Mouse (Mus musculus) left cerebral cortex, adult 6 months (tissue): ENCODE data around the gene Accs. TPM values are rescaled to one million over a fixed set of nuclear protein-coding genes. Genes with fewer than 3 reads are reported as not detected.

Experiments
- long read RNA-seq, 2 experiments: library from polyadenylated mRNA; unstranded; transcript quantifications; one replicate each; pipeline ENCODE4 v2.0.0; 2019 to 2020
- polyA plus RNA-seq: library from polyadenylated mRNA; unstranded; fragments of <200 nt; fragmentation: Nextera tagmentation; gene quantifications from 2 replicates; pipeline ENCODE4 v1.2.3, GENCODE M21; 2021

Accs gene
- polyA plus RNA-seq: 1.5 and 3.5 TPM in 2 replicates
- long read RNA-seq, experiment 1, partial matches to known transcripts: 0 of 10 reads
- long read RNA-seq, experiment 1, other reads (novel, unspliced or antisense): 9 of 10 reads
- long read RNA-seq, experiment 2, partial matches to known transcripts: 0 of 4 reads
- long read RNA-seq, experiment 2, other reads (novel, unspliced or antisense): 2 of 4 reads

DNA sequence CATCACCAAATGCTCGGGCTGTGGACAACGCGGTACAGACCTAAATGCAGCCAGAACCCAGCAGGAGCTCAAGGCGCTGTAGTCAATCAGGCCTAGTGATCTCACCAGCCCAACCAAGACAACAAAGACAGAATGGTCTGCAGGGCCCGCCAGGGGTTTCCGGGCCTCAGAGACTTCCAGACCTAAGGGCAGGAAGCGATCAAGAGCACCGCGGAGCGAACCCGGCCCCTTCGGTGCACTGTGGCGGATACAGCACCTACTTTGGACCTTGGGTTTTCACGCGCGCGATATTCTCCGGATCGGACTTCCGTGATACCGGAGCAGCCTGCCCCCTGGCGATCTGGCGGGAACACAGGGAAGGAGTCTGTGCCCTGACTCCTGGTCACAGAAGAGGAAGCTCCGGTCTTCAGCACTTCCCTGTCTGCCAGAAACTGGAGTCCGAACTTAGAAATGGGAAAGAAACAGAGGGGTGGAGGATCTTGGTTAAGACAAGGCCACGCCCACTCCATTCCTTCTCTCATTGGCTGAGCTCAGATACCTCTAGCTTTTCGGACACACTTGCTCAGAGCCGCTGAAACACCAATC, at the start of gene Accs:
Accs (minus strand) TSS at position 439 of the 585 bp plus-strand sequence.

DNA sequence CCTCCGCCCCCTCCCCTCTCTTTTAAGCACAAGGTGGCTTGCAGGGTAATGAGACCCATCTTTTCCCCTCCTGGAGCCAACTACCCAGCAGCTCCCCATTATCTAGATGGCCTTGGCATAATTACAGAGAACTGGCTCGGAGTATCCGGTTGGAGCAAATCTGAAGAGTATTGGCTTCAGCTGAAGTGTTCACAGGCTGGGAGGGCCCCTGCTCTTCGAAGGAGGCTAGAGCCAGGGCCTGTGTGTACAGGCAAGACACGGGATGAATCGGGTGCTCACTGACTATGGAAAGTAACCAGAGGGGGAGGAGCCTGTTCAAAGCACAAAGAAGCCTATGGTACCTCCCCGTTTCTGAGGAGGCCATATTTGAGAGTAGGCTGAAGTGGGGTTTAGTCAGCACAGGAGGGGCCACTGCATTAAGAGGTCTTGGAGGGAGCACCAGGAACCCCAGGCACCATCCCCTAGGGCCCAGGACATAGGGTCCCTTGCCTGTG, 19.4 kb upstream of the Accs start, which contains the start of gene Accsl:
Accsl (minus strand) TSS at position 51 of the 494 bp plus-strand sequence.

DNA sequence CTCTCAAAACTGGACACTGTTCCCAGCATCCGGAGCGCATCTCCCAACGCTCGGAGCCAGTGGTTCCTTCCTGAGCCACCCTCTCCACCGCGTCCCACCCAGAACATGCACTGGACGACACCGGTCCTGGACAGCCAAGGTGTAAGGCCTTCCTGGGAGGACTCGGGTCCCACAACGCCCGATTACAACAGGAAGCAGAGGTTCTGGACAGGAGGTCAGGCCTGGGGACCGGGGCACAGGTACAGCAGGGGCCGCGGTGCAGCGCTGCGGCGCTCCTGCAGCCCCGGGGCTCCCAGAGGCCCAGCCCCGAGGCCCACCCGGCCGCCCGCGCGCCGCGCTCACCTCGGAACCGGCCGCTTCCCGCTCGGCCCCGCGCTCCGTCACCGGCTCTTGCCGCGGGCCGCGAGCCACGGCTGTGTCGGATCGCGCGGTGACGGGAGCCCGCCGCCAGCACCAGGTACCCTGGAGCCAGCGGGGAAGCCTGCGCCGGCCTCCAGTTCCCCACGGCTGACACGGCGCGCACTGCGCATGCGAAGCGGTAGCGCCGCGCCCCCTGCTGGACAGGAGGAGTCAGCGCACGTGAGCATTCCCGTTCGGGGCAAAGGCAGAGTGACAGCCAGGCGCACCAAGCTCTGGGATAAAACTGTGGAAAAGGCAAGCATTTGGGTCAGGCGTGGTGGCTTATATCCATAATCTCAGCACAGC, 27.5 kb downstream of the Accs start, which contains the start of gene Ext2:
Ext2 (minus strand) TSS at position 524 of the 705 bp plus-strand sequence.

Other genes starting within 250 kb of the Accs start
- gene Alx4, start 207.6 kb downstream of the Accs start, polyA plus RNA-seq: 0.23 and 0.39 TPM in 2 replicates
- 32.3 and 37.4 TPM in 2 replicates for gene Ext2, start 27.4 kb downstream of the Accs start, polyA plus RNA-seq
- gene Accsl, start 19.2 kb upstream of the Accs start, polyA plus RNA-seq: not detected in 2 replicates
- gene Gm13889, start 107.3 kb upstream of the Accs start, polyA plus RNA-seq: 8.1 and 13.8 TPM in 2 replicates
- not detected in 2 replicates for gene Gm27027, start 146.4 kb upstream of the Accs start, polyA plus RNA-seq
- gene Alkbh3, start 160.9 kb upstream of the Accs start, polyA plus RNA-seq: 24.2 and 29.8 TPM in 2 replicates